Mouse (Mus musculus) liver, postnatal 0 days (tissue): ENCODE measurements at regions not wholly inside any gene's neighbourhood (a gene's known extent, or its start where the extent isn't known, plus 50 kb on each side); places are given as distances from the start of the nearest gene placed in this dataset.

Experiments used
- ATAC-seq: fragments of 200-750 bp; cut with Nextera tagmentation; 2 replicates; pipeline ENCODE4 v1.8.0; 2017; ENCODE audit warnings: mild to moderate bottlenecking, moderate library complexity
- DNase-seq: peaks from one replicate; pipeline ENCODE4 v3.0.0-alpha.2; 2016
- H3K27ac ChIP-seq: fragments of 300-500 bp; sonication (generic); 2 replicates; pipeline ENCODE4 v1.5.1; 2014; ENCODE audit warnings: antibody characterized with exemption, moderate library complexity, mild to moderate bottlenecking, low read depth
- H3K27me3 ChIP-seq: fragments of 300-500 bp; sonication (generic); 2 replicates; pipeline ENCODE4 v1.6.1; 2014; ENCODE audit warnings: low read length, control low read depth, mixed read lengths; ENCODE audit not compliant: insufficient read depth
- H3K36me3 ChIP-seq: fragments of 300-500 bp; sonication (generic); replicated peaks from 2 replicates; pipeline ENCODE4 v1.6.1; 2014; ENCODE audit warnings: mild to moderate bottlenecking, control low read depth, low read length, moderate library complexity, mixed read lengths; ENCODE audit not compliant: insufficient read depth
- H3K4me1 ChIP-seq: fragments of 300-500 bp; sonication (generic); 2 replicates; pipeline ENCODE4 v1.6.1; 2014; ENCODE audit warnings: antibody characterized with exemption, mild to moderate bottlenecking, control low read depth; ENCODE audit not compliant: insufficient read depth
- H3K4me2 ChIP-seq: fragments of 300-500 bp; sonication (generic); 2 replicates; pipeline ENCODE4 v1.6.1; 2014; ENCODE audit warnings: low read depth, mild to moderate bottlenecking, low read length, moderate library complexity, mixed read lengths
- H3K4me3 ChIP-seq: fragments of 300-500 bp; sonication (generic); 2 replicates; pipeline ENCODE4 v1.5.1; 2014; ENCODE audit warnings: low read depth, low read length
- H3K9ac ChIP-seq: fragments of 300-500 bp; sonication (generic); replicated peaks from 2 replicates; pipeline ENCODE4 v1.6.1; 2014; ENCODE audit warnings: mild to moderate bottlenecking, moderate library complexity
- H3K9me3 ChIP-seq: fragments of 300-500 bp; sonication (generic); 2 replicates; pipeline ENCODE4 v1.6.1; 2016; ENCODE audit warnings: mild to moderate bottlenecking, control low read depth, low read length, mixed read lengths
- CTCF ChIP-seq: sonication (generic); IDR thresholded peaks from 2 replicates; pipeline ENCODE4 v1.5.1; 2016; ENCODE audit warnings: antibody characterized with exemption, low read depth
- EP300 ChIP-seq: IDR thresholded peaks from 2 replicates; pipeline ENCODE4 v1.6.1; 2016; ENCODE audit warnings: antibody characterized with exemption, low read depth, mild to moderate bottlenecking
- WGBS: fragments of 180-500 bp; shearing (Covaris S2); extraction: QIAGEN DNeasy Blood & Tissue Kit; methylation state at CpG from one replicate; pipeline ENCODE4 v1.1.7; 2014; ENCODE audit not compliant: insufficient replicate concordance; 5-methylcytosine and 5-hydroxymethylcytosine counted together

DNA sequence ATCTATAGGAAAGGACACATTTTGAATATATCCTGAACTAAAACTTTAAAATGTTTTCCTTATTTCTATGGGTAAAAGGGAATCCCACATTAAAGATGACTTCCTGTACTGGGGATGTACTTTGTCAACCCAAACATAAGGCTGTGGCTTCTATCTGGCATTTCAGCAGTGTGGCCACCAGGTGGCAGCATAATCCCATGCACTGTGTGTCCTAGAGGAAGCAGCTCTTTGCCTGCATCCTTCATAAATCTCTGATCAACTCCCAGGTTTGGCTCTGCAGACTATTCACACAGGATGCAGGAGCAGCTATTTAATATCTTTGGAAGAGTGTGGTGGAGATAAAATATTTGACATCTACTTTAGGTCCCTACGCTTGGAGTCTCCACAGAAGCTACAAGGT, 59.1 kb downstream of the Bmp15 start:
- ATAC-seq (no peak), DNase-seq (peak; percentile 58)
- no peak overlapping the region for H3K9ac ChIP-seq
- H3K4me1 ChIP-seq = no peaks in the 10 kb centered on the region
- H3K27ac ChIP-seq = no peak overlapping the region
- TF ChIP-seq CTCF (peak; percentile 88), EP300 (no peak)
- no peak overlapping the region for H3K4me3 ChIP-seq
- H3K36me3 ChIP-seq = no peaks in the 10 kb centered on the region
- WGBS = 88% methylated on average over 1 of the region's 1 CpGs
- no peaks in the 10 kb centered on the region for H3K9me3 ChIP-seq
- no peaks in the 10 kb centered on the region for H3K27me3 ChIP-seq
- H3K4me2 ChIP-seq = no peak overlapping the region

DNA sequence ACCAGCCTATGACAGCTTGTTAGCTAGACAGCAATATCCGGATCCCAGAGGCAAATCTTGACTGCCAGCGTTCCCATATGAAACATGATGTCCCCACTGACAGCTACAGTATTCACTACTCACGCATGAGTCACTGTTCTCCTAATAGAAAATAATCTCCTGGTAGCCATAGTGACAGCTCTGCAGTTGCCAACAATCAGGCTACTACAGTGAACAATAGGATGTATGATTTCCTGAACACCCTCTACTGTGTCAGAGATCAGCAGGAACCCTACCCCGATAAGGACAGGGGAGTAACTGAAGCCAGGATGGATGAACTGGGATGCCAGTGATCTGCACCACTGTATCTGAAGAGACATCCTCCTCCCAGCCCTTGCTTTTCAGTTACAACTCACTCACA, 62.0 kb downstream of the Bmp15 start:
- Histone ChIP-seq H3K36me3 (no peaks in the 10 kb centered on the region), H3K4me2 (no peak overlapping the region), H3K9ac (no peak overlapping the region), H3K9me3 (no peaks in the 10 kb centered on the region), H3K4me1 (no peaks in the 10 kb centered on the region), H3K27ac (no peak overlapping the region), H3K27me3 (no peaks in the 10 kb centered on the region), H3K4me3 (no peak overlapping the region)
- 72% methylated on average over 4 of the region's 4 CpGs for WGBS
- DNase-seq = no peak
- TF ChIP-seq EP300 (no peak), CTCF (no peak)
- ATAC-seq = peak; percentile 29; the same call in 1 of the 2 replicates

GRCm38 (mm10) chrX:6254058-6254457, 66.5 kb downstream of the Bmp15 start:
- no peak for ATAC-seq
- Histone ChIP-seq H3K4me1 (no peaks in the 10 kb centered on the region), H3K4me2 (no peak overlapping the region), H3K9me3 (no peaks in the 10 kb centered on the region), H3K27me3 (no peaks in the 10 kb centered on the region), H3K9ac (no peak overlapping the region), H3K4me3 (no peak overlapping the region), H3K27ac (no peak overlapping the region), H3K36me3 (no peaks in the 10 kb centered on the region)
- no peak for TF ChIP-seq EP300
- TF ChIP-seq CTCF = no peak
- no peak for DNase-seq

- 24% methylated on average over 2 of the region's 2 CpGs for WGBS
- no peak overlapping the region for H3K27ac ChIP-seq
- H3K4me3 ChIP-seq = no peak overlapping the region
- no peak overlapping the region for H3K9ac ChIP-seq
- no peaks in the 10 kb centered on the region for H3K27me3 ChIP-seq
- no peaks in the 10 kb centered on the region for H3K36me3 ChIP-seq
- TF ChIP-seq EP300 = no peak
- no peak for TF ChIP-seq CTCF
- no peaks in the 10 kb centered on the region for H3K9me3 ChIP-seq
- DNase-seq (no peak), ATAC-seq (no peak)
- no peaks in the 10 kb centered on the region for H3K4me1 ChIP-seq
- no peak overlapping the region for H3K4me2 ChIP-seq
These were observed 67.6 kb downstream of the Bmp15 start for GRCm38 (mm10) chrX:6252873-6253272.
